Mouse (Mus musculus): ENCODE measurements at regions not wholly inside any gene's neighbourhood (a gene's known extent, or its start where the extent isn't known, plus 50 kb on each side); places are given as distances from the start of the nearest gene placed in this dataset.
A peak's percentile ranks its signal among the peaks of the same experiment; 100 is the strongest.

DNA sequence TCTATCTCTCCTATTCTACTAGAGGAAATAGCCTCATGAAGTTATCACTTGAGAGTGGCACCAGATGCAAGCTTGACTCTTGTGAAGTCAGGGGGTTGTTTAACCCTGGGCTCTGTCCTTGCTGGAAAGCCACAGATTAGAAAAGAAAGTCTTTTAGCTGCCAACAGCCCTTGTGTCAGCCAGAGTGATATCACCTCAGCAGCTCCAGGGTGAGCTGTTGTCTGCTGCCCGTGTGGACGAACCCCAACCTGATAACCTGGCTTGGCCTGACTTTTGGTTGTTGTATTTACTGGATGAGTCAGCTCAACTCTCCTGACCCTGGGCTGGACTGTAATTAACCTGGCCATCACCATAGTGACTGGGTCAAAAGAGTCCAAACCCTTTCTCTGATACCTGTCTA lies 88.6 kb upstream of the Serbp1 start:
- no peak for DNase-seq

DNA sequence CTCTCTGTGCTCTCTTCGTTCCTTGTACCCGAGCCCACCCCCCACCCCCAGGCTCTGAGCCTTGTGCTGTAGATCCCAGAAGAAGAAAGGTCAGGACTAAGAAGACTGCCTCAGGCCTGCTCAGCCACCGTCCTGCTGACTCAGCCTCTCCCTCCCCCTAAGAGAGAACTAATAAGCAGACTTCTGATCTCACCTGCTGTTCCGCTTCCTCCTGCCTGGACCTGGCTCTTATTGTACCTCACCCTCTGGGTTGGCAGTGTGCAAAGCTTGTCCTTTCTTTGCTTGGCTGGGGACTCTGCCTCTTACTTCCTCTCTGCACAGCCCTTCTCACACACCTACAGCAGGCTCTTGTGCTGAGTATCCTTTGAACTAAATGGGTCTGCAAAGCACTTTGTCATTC lies 91.3 kb upstream of the Serbp1 start:
- DNase-seq: no peak

DNA sequence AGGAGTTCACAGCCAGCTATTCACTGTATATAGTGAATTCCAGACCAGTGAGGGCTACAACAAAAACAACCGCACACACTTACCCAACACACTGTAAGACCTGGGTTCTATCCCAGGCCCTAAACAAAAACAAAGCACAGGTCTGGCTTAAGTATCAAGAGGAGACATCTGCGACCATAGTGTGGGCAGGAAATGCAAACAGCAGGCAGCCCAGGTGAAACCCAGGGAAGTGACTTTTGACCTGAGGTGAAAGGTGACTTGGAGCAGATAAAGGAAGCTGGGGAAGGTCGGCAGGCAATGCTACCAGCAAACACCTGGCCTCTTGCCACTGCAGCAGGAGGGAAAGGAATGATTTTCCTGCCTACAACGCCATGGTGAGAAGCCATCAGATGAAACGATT lies 92.0 kb upstream of the Serbp1 start:
- DNase-seq: no peak

DNA sequence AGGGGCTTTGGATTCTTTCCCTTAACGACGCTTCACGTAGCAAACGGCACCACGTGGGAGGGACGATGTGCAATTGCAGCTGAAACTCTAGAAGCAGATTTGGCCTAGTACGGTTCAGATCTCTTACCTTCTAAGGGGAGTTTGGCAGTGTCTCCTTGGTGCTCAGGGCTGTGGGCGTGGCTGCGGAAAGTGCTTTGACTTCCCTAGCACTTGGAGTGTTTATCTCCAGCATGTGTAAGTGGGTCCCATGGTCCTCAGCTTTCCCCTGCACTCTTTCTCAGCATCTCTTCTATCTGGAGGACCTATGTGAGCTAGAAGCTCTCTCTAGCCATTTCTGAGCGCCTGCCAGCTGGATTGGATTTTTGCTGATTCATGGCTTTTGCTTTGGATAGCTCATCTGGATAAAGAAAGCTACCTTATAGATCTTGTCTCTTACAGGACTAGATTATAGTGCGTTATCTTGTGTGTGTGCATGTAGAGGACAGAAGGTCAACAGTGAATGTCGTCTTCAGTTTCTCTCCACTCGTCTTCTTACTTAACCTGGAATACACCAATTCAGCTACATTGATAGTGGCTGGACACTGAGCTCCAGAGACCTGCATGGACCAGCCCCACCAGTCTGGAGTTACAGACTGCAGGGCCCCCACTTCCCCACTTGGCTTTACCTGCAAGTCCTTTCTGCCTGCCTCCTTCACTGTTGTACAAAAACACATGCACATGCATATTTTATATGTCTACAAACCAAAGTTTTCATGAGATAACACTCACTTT lies 92.8 kb upstream of the Serbp1 start:
- no peak for DNase-seq

DNA sequence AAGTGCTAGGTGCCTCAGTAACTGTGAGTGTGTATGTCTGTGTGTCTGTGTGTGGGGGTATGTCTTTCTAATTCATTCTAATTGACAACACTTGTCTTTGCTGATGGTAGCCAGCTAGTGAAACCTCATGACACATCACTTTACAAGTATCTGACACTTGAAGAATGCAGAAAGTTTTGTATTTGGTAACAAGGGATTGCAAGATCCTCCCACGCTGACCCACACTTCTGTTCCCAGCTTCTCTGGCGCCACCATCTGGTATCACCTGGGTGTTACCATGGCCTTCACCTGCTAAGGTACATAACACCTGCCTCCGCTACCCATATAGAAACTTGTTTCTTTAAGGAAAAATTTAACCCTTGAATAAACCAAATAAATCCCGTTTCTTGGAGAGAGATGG lies 95.8 kb upstream of the Serbp1 start:
- peak; percentile 78 for DNase-seq

DNA sequence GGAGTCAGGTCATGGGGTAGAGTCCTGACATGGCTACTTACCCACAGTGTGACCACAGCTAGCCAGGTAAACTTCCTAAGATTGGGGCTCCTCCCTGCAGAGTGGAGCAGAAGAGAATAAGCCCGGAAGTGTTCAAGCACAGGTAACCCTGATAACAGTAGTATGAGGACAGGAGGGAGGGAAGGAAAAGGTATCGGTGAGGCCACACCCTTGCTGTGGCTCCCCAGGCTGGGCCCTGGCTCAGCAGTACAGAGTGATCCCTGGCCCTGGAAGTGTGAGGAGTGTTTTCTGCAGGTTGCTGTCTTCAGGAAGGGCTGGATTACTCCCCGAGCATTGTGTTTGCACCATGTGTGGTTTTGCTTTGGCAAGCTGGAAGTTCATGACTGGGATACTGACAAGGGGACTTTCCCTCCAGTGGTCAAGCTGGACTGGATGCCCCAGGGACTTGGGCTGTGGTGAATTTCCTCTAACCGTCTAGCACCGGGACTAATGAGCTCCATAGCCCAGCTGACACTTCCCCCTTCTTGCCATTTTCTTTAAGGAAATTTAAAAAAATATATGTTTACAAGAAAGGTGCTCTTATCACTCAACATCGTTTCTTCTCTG lies 97.2 kb upstream of the Serbp1 start:
- no peak for DNase-seq

DNA sequence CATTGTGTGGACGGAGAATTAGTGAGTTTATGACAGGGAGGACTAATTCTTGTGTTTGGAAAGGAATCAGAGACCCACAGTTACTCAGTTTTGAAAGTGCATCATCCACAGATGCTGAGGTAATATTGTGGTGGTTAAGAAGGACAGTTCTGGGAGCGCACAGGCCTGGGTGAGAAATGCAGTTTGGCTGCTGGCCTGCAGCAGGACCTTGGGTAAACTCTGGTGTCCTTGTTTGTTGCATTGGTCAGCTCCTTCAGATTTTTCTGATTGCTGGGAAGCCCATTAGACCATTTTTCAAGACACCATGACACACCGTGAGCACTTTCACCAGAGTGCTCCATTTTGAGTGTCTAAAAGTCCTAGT lies 99.0 kb upstream of the Serbp1 start:
- no peak for DNase-seq

DNA sequence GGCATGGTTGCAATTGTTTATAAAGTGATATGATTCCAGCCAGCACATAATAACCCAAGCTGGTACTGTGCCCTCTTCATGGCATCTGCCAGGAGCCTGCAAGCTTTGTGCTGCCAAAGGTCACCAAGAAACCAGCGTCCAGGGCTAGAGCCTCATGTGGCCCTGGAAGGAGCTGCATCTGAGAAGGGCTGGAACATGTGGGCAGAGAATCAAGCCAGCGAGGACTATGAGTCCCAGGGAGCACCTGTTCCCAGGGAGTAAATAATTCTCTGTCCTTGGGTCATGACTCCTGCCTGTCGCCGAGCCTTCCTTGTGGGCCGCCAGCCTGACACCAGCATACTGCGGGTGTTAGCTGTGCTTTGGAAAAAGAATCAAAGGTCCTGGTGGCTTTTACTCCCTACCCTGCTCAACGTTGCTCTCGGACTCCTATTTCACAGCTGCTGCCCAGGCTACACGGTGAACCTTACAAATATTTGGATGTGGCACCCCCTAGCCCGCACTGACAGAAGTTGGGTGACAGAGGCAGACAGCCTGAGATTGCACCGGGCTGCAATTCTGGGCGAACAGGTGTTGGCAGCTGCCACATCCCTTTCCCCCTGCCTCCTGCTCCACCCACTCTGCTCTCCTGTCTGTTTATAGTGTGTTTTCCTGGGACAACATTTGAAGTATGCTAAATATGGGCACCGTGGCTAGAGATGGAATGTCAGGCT lies 99.5 kb upstream of the Serbp1 start:
- DNase-seq: peak; percentile 27

DNA sequence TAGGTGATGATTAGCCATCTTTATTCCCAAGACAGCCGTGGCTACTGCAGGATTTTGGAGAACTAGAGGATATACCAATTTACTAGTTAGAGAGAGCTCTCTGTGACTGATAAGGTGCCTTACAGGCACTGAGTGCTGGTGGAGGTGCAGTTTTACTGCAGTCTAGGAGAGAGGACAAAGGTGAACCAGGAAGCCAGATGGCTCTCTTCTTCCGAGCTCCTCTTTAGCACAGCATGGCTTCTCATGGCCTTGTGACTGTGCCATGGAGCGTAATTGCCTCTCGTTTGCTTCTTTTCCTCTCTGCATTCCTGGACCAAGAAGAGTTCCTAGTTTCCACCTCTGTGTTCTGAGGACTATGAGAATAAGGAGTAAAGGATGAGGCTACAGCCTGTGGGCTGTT lies 100.2 kb upstream of the Gadd45a start:
- DNase-seq: no peak

DNA sequence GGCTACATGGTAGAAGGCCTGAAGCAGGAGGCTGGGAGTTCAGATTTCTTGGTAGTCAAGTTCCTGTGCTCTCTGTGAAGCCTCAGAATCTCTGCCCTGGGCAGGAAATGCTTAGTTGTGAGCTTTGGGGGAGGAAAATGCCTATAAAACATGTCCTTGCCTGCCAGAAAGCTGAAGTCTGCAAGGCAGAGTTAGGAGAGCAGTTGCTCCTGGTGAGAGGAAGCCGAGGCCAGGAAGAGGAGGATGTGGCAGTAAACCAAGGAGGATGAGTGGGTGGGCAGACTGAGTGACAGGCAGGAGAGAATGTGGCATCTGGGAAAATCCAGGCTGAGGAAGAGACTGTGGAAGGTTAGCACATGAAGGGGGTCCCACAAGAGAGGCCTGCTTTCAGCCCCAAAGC lies 97.7 kb upstream of the Gadd45a start:
- no peak for DNase-seq

DNA sequence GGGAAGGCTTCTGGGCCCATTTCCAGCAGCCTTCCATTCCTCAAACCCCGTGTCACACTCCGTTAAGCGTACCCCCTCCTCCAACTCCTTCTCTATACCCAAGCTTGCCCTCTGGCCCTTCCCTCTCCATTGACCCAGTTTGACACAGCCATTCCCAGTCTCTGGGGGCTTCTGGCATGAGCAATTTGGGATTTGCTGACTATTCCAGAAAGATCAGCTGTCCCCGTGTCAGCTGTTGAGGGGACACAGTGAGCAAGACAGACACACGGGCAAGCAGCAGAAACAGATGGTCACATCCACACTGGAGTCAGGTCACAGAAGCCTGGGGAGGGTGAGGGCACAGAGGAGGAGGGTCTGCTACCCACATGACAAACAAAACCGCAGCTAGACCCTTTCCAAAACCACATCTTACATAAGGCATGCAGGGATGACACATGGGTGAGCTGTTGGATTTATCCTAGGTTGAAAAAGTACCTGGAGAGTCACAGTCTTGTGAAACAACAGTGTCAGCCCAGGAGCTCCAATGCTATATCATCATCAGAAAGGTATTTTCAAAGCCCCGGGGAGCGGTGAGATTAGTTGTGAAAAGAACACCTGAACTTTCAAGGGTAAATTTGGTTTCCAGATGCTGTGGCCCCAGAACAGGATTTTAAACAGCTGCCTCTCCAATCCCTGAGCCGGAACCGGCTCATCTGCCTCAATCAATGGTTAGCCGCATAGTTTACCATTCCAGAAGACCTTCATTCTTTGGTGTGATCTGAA lies 93.5 kb upstream of the Gadd45a start:
- DNase-seq: no peak

DNA sequence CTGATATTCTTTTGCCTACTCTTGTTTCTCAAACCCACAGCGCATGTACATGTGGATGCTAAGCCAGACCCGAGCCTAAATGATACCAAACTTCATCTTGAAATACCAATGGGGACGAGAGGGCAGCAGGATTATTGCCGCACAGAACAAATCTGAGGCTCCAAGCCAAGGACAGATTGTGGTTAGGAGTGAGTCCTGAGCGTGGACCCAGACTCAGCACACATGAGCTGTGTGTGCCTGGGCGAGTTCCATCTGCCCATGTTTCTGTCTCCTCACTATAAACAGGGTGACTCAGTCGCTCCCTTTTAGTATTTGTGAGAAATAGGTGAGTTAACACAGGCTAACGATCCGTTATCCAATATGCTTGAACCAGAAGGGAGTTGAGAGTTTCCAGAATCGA lies 92.4 kb upstream of the Gadd45a start:
- no peak for DNase-seq

DNA sequence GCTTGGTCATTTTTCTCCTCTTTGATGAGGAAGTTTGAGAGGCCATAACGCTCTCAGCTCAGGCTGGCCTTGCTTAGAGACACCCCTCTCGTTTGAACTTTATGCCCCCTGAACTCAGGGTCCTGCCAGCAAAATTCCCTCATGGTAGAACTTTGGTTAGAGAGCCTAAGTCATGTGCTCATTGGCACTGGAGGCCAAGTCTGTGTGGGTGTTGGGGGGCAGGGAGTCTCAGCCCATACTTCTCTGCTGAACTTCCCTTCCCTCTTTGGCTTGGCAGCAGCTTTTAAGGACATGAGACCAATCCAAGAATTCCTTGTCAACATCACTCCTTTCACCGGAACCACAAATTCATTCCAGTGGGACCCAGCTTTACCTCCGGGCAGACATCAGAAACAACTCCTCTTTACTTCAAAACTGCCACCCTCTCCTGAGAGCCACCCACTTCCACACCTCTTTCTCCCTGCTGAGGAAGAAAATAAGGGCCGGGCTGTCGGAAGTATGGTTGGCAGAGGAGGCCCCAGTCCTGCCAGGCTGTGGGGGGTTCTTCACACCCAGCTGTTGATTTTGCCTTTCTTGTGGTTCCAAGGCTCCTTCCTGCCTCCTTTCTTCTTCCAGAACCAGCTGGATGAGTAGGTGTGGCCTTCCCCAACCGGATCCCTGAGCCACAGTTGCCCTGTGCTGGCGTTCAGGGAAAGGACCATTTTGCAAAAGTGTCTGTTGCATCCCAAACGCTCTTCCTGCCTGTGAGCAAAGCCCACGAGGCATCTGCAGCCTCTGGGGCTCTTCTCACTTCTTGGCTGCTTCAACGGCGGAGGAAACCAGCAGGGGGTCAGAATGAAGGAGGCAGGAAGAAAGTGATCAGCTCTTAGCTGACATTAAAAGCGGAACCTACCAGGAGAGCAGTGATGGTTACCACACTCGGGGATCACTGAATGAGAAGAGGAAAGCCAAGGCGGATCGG lies 91.5 kb upstream of the Gadd45a start:
- peak; percentile 45 for DNase-seq

DNA sequence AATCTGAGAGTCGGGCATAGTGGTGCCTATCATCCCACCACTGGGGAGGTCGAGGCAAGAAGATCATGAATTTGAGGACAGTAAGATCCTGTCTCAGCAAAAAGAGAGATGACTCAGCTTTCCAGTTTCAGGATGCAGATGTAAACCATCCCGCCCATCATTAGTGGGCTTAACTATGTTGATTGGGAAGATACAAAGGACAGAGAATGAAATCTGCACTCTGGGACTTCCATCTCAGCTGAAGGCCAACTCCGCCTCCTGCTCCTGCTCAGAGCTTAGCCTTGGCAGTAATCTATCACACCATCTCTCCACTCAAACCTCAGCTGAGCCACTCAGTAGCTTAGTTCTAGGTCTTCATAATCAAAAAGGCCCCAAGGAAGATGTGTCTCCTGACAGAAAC lies 90.5 kb upstream of the Gadd45a start:
- DNase-seq: no peak

DNA sequence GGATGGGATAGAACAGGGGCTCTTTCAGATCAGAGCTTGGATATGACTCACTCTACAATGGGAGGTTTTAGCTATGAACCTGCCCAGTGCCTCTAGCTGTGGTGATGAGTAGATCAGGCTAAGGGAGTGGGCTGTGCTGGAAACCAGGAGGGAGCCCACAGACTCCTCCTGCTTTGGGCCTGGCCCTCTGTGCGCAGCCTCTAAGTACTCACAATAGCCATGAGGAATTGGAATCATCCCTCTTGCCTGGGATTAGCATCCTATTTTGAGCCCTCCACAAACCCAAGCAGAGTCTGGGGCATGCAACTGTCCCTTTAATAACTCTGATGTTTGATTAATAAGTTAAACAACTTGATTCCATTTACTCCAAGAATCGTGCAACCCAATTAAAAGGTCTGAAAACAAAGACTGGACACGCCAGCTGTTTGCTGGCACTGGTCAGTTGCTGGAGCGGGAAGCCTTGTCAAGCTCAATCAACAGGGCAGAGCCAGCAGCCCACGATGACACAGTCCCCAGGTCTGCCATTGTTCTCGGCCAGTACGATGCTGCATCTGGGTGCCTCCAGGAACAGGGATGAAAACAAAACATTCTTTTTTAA lies 88.6 kb upstream of the Gadd45a start:
- no peak for DNase-seq

DNA sequence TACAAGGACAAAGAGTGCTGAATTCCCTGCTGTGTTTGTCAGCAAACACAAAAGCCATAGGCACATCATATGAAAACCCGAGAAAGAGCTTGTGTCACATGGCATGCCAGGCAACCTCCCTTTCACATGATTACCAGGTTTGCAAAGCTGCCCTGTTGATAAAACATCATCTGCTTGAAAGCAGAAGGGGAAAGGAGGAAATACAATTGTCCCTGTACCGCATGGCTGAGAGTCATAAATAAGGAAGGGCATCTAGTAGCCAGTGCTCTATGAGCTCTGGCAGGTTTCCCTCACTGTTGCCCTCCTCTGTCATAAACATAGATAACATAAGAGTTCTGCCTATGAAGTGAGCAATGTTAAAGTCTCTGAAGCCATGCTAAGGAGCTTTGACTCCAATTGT lies 86.8 kb upstream of the Gadd45a start:
- no peak for DNase-seq

DNA sequence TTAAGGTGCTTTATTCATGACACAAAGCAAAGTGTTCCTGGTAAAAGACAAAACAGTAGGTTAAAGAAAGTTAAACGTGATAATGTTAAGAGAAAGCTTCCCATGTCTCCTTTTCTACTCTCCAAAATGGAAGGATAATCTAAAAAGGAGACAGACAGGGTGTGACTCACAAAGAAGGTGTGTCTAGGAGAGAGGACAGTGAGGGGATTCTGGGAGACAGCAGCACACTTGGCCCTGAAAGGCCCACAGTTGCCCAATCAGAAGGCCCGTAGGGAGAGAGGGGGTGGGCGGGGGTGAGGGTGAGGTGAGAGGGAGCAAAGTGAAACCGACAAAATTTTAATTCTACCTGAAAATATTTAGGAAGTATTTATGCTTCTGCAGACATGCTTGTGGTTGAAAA lies 85.8 kb upstream of the Gadd45a start:
- no peak for DNase-seq

DNA sequence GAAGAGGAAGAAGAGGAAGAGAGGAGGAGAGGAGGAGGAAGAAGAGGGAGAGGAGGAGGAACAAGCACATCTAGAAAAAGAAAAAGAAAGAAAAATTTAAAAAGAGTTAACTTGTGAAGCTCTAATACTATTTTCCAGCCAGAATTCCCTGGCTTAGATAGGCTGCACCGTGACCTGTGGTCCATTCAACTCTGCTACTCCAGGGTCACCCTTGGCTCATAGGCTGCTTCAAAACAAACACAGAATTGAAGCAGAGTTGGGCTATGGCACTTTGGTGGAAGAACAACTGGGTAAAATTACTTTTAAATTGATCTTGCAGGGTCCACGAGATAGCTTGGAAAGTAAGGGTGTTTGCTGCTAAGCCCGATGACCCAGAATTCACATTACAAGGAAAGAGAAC lies 79.0 kb upstream of the Gadd45a start:
- DNase-seq: no peak

DNA sequence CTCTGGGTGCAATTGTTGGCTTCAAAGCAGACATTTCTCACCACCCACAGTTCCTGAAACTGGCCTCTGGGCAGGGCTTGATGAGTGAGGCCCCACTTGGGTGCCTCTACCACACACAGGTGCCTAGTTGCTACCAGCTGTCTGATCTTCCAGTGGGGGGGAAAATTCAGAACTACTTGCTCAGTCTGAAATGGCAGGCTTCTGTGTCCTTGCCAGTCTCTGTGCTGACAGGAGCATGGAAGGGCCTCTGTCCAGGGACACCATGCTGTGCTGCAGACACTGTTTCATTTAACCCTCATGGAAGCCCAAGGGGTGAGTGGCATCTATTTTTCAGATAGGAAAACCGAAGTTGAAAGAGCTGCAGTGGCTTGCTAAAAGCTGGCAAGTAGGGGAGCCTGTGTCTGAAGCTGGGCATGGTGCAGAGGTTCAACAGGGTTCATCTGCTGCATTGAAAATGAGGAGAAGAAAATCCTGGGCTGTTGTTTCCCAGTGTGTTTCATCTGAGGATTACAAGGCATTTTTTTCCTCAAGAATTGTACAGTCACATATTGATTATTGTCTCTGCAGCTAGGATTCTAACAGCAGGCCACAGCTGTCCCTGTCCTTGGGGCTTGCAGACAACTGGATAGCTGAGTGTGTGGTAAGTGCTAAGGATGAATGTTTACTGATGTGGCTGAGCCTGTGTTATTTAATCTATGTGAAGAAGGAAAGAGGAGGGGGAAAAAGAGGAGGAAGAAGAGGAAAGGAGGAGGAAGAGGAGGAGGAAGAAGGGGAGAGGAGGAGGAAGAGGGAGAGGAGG lies 78.4 kb upstream of the Gadd45a start:
- peak; percentile 24 for DNase-seq

DNA sequence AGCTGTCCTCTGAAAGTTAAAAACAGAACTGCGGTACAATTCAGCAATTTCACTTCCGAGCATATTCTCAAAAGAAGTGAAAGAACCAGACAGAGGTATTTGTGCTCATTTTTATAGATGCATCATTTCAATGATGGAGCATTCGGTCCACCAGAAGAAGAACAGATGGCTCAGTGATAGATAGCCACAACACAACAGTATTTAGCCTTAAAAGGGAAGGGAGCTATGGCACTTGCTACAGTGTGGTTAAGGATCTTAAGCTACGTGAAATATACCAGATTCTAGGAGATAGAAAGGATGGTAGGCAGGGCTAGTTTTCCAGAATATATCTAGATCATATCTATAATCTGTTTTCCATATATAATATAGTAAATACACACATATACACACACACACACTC lies 77.5 kb upstream of the Gadd45a start:
- DNase-seq: no peak

DNA sequence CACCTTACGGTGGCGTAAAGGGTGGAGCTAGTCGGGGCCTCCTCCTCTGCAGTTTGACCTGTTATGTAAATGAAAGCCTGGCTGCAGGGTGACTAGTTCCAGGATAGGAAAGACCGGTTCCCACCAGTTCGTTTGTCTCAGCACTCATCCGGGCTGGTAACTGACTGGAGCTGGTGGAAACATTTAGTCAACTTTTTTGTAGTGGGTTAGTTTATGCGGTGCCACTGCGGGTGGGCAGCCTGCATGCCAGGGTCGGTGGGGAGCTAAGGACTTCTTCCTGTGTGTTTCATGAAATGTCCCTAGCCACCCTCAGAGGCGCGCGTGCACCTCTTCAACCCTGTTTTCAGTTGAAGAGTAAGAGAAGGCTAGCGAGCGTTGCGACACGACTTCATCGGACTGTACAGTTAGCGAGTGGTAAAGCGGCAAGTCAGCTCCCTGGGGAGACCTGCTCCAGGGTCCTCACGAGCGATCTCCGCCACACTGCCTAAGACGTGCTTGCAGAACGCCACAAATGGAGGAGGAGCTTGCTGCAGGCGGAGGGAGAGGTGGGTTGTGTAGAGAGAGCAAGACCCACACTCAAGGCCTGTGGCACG lies 76.5 kb upstream of the Gadd45a start:
- no peak for DNase-seq
